Mouse (Mus musculus): Measurements from ENCODE around the gene Gm42417.

The Gm42417 gene

DNA sequence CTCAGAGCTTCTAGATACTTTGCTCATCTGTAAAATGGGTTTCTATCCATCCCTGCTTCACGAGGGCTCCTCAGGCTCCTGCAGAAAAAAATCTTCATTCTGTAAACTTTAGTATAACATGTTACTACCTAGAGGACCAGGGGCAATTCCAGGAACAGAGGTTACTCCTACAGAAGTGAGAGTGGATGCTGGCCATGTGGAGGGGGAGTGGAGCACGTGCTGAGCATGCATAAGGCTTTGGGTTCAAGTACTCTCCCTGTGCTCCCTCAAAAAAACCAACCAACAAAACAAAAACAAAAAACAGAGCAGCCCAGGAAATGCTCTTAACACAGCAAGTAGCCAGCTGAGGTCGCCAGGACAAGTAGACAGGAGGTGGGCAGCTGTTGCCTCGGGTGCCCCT, 24.4 kb upstream of the Gm42417 start:
- DNase-seq = no peak

- DNase-seq = no peak
Observed at GRCm38 (mm10) chr1:36563197-36563596, 24.0 kb upstream of the Gm42417 start.

GRCm38 (mm10) chr1:36562388-36562787, 23.2 kb upstream of the Gm42417 start:
- DNase-seq = no peak

DNA sequence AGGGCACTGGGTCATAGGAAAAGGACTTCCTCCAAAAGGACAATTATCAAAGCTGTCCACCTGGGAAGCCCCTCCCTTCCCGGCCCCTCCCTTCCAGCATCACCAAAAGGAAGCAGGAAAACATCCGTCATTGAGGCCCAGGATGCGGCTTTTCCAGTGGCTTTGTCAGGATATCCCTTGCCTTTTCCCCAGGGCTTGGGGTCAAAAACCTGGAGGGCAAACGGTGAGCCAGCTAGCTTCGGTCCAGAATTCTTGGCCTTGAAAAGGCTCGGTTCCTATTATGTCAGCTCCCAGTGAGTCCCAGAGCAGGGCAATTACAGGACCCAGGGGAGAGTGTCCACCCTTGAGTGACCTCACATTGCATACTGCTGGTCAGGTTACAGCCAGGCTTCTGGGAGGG, 21.7 kb upstream of the Gm42417 start:
- no peak for DNase-seq

DNA sequence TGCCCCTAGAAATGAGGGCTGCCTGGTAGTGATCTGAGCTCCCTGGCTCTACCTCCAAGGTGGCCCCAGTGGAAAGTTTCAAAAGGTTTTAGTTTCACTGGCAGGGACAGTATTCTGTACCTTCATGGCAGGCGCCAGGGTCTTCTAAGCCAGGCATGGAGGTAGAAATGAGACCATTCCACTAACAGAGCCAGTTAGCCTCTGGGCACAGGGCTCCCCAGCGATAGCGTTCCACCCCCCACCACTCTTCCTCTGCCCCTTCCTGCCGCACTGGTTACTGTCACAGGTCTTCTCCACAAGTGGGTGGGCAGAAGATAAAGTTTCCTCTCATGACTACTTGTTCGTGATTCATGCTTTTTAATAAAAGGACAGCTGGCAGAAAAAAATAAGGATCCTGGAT, 20.7 kb upstream of the Gm42417 start:
- DNase-seq = no peak

DNA sequence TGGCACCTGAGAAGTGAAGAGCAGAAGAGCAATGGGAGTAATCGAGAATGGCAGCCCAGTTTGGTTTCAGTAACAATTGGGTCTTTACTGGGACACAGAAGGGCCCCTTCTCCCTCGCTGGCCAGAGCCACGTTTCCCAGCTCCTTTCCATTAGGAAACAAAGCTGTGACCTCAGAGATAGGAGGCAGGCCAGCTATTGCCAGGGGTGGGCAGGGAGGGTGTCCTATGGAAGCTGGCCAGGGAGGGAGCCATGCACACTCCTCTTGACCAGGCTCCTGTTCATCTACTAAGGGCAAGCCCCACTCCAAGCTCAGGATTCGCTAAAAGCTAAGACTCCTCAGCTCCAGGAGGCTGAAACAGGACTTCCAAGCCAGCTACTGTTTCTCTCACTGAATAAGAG, 20.0 kb upstream of the Gm42417 start:
- DNase-seq = no peak

- peak; percentile 58 to 65 for DNase-seq
Observed at GRCm38 (mm10) chr1:36558031-36558993, 19.1 kb upstream of the Gm42417 start, which contains the start of gene Sema4c. Gene Sema4c (minus strand): TSS chr1:36558349.

DNA sequence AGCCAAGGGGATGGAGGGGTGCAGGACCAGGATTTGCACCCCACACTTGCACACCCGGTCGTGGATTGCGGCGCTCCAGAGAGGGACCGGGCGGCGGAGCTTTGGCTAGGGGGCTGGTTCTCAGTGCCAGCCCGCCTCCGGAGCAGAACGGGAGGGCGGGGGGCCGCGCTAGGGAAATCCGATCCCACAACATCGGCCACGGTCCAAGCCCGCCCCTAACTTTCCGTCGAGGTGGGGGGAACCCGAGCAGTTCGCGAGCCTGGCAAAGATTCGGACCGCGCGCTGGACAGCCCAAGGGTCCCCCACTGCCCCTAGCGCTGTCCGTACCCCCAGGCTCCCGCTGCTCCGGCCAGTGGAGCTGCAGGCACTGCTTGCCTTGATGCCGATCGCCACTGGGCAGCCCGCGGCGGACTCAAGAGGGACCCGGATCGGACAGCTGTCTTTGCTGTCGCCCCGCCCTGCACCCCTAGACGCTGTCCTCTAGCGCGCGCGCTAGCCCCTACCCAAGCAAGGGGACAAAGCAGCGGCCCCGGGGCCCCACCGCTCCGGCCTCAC, 18.3 kb upstream of the Gm42417 start:
- DNase-seq = peak in 1 of 2 experiments; percentile 30

GRCm38 (mm10) chr1:36556553-36557456, 17.6 kb upstream of the Gm42417 start:
- DNase-seq = peak; percentile 86

DNA sequence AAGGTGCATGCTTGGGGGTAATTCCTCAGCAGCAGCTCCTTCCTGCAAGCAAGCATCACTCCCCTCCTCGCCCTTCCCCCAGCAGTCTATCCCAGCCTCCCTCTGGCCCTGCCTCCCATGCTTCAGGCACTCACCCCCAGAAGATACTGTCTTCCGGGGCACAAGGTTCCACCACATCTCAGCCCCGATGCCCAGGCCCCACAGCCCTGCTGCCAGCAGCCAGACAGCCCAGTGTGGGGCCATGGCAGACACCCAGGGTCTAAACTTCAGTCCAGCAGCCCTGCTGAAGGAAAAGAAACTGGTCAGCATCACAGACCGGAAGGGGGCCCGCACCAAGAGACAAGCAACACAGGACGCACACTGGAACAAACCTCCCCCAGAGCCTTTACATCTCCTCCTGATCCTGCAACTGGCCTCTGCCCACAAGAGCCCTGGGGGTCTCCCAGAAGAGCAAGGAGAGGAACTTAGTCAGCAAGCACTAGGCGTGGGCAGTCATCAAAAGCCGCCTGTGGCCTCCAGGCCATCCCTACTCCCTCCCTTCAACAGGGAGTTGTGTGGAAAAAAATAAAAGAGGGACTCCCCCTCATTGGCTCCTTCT, 16.7 kb upstream of the Gm42417 start:
- DNase-seq = peak in 1 of 2 experiments; percentile 13

DNA sequence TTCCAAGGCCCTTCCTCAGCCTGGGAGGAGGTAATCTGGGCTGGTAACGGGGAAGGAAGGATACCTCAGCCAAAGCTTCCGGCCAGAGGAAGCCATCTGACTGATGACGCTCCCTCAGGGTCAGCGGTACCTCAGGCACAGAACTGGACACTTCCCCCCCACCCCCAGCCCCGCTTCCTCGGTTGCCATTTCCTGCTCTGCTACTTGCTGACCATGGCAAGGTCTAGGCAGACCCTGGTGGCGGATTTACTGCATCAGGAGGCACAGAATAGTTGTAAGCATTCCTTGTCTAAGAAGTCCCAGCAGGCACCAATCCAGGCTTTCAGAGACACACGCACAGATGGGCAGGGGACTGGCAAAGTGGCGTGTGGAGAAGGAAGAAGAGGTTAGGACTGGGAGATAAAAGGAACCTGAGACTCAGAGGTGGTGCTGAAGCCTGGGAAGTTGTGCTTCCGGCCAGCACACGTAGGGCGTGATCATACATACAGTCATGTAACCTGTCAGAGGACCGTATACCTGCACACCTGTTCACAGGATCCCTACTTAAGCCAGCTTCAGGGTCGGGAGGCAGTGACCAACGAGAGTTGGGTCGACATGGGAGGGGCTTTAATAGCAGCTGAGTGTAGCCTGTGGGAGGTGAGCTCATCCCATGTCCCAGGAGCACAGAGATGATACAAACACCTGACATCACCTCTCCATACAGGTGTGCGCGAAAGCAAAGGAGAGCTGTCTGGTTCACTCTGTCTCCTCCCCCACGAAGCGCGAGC, 15.6 kb upstream of the Gm42417 start:
- no peak for DNase-seq

GRCm38 (mm10) chr1:36552506-36552905, 13.3 kb upstream of the Gm42417 start:
- no peak for DNase-seq

DNA sequence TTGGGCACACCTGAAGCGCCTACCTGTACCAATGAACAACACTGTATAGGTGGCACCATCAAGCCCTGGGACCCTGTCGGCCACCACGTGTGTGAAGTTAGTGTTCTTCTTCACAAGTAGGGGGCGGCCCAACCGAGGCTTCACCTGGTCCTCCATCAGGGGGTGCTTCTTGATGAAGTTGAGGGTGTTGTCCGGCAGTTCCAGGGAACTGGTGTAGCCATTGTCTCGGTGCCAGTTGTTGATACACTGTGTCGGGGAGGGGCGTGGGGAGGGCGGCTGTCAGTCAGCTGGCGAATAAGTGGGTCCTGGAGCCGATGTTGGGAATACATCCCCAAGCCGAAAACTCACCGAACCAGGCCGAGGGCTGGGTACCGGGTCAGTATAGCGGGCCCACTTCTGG, 12.7 kb upstream of the Gm42417 start:
- no peak for DNase-seq

- no peak for DNase-seq
Observed at GRCm38 (mm10) chr1:36550075-36550863, 11.0 kb upstream of the Gm42417 start.

GRCm38 (mm10) chr1:36549491-36549890, 10.3 kb upstream of the Gm42417 start:
- no peak for DNase-seq

DNA sequence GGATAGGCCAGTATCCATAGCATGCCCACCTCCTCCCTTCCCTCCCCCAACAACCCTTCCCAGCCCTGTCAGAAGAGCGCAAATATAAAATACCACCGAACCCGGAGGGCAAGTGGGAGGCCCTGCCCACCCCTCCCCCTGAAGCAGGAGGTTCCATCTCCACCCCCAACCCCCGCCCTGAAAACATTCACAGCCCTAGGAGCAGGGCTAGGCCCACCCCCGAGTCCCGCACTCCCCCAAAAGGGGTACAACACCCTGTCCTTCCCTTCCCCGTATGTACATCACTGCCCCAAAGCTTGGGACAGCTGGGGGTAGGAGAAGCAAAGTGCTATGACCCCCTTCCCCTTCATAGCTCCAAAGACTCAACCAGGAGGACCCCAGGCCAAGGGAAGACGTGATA, 9.5 kb upstream of the Gm42417 start:
- no peak for DNase-seq

DNA sequence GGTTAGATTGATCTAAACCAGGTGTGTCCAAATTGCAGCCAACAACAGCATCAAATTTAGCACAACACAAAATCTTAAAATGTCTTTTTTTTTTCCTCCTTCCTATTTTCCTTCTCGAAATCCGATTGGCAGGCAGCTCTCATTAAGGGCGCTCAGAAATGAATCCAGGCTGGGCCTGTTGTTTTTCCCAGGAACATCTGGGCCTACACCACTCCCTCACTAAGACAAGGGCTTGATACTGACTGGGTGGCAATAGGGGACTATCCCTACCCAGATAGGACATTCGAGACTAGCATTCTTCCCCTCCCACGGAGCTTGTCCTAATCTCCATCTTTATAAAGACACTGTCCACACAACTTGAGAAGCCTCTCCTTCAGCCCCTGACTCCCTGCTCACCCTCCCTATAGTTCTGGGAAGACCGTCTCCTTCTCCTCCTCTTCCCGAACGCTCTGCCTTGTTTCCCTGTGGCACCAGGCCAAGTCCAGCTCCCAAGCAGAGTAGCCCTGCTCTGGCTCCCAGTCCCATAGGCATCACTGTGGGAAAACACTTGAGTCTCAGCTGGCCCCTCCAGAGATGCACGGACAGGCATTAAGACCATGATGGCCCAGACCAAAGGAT, 8.9 kb upstream of the Gm42417 start:
- DNase-seq = no peak

DNA sequence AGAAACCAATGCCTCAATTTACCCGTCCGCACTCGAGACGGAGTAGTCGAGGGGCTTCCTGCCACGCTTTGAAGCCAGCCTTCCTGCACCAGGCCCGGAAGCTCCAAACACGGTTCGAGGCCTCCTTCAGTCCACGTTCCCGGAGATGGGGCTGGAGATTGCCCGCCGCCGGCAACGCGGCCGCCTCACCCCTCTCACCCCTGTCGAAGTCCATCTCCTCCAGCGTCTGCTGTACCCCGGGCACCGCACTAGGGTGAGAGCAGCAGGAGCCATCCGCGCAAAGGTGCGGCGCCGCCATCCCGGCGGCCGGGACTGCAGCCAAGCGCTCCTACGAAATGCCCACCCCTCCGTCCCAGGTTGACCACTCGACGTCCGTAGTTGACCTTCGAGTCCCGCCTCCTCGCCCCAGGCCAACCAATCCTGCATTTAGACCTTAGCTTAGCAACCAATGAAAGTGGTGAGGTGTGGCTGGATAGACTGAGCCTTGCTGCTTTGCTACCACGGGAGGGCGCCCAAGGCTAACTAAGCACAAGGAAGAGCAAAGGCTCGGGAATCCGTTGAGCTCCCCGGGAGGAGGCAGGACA, 7.8 kb upstream of the Gm42417 start, which contains the start of gene Ankrd39:
Gene Ankrd39 (minus strand): TSS at position 558 of the 584 bp plus-strand sequence.
- DNase-seq = peak; percentile 92 to 94

DNA sequence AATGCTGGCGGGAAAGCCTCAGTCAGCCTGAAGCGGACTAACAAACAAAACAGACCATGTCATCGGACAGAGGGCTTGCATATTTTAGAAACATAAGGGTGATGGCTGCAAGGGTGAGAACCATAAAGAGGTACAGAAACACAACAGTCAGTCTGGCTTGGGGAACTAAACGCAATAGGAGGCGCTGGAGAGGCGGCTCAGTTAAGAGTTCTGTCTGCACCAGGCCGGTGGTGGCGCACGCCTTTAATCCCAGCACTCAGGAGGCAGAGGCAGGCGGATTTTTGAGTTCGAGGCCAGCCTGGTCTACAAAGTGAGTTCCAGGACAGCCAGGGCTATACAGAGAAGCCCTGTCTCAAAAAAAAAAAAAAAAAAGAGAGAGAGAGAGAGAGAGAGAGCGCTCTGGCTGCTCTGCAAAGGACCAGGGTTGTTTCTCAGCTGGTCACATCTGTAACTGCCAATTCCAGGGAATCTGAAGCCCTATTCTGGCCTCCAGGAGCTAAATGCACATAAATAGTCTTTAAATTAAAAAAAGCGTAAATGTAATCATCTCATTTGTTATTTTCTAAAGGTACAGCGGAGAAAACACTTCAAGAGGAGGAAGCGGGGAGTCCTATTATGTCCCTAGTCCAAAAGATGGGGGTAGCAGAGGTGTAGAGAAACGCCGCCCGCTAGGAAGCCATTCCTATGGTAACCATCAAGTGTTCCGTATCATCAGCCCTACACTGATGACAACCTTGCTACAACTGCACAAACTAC, 6.8 kb upstream of the Gm42417 start:
- peak; percentile 37 to 43 for DNase-seq
